Mouse (Mus musculus) lung, postnatal 10 days (tissue): ENCODE results near the gene Tarbp2.

Experiments used
- DNase-seq: peaks from one replicate; pipeline ENCODE4 v3.0.0; 2021

Gene Tarbp2

DNA sequence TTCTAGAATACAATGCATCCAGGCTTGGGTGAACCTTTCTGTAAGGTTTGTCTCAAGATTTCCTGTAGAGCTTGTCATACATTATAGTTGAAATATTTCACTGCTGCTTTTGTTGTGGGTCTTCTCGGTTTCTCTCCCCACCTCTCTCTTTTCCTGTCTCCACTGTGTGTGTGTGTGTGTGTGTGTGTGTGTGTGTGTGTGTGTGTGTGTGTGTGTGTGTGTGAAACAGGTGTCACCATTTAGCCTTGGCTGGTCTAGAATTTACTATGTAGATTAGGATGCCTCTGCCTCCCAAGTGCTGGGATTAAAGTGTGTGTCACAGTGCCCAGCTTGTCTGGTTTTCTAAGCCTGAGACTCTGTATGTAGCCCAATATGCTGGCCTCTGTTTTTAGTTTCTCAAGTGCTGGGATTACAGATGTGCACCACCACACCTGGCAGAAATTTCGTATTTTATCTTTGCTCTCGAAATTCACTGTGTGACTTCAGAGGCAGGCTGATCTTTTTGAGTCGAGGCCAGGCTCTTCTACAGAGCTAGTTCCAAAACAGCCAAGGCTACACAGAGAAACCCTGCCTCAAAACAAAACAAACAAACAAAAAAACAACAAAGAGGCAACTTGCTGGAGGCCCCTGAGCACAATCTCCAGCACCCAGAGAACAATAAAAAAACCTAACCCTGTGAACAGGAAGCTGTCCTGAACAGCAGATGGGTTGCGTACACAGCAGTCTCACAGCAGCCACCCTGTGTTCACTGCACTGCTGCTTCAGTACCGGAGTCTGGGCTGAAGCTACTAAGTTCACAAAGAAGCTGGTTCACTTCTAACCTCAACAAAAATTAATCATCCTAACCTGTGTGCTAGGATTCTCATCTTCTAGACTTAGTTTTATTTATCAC lies 8.4 kb downstream of the Tarbp2 start:
- DNase-seq, result no peak

GRCm38 (mm10) chr15:102527936-102528335 lies 9.9 kb downstream of the Tarbp2 start:
- DNase-seq, result no peak

- no peak for DNase-seq
Measured at GRCm38 (mm10) chr15:102528396-102528795, 10.4 kb downstream of the Tarbp2 start.

DNA sequence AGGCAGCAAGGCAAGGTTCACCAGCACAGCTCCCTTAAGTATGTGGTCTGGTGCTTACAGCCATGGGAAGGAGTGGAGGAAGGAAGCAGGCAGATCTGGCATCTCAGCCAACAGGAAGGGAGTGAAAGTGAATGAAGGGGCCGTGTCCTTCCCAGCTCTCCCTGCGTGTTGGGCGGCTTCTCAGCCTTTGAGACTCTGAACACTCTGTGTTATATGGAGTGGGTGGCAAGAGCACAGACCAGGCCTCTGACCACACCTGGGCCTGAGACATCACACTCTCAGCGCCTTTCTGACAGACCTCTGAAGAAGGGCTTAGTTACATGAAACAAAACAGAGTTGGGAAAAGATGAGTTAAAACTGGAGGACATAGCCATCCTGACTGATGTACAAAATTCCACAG lies 12.6 kb downstream of the Tarbp2 start:
- DNase-seq, result no peak

- no peak for DNase-seq
Measured at GRCm38 (mm10) chr15:102531586-102531985, 13.6 kb downstream of the Tarbp2 start.

- DNase-seq, result no peak
Measured at GRCm38 (mm10) chr15:102532106-102532900, 14.3 kb downstream of the Tarbp2 start.

DNA sequence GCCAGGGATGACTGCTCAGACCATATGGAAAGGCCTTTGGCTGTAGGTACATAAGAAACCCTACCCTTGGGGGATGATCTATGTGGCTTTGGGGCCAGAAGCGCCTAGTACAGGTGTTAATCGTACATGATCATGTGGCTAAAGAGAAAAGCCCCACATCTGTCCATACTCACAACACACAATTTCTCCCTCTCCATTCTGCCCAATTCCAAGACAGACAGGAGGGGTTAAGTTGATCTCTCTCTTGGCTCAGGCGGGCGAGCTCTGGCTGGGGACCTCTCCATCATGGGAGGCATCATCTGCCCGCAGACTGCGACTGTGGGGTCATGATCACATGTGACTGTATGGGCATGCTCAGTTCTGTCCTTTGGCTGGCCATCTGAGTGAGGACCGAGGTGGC lies 15.9 kb downstream of the Tarbp2 start:
- DNase-seq, result no peak

- no peak for DNase-seq
Measured at GRCm38 (mm10) chr15:102544801-102545200, 26.8 kb downstream of the Tarbp2 start.

GRCm38 (mm10) chr15:102546246-102546645 lies 28.3 kb downstream of the Tarbp2 start:
- no peak for DNase-seq

GRCm38 (mm10) chr15:102546677-102547427 lies 28.9 kb downstream of the Tarbp2 start:
- peak; percentile 74 for DNase-seq

DNA sequence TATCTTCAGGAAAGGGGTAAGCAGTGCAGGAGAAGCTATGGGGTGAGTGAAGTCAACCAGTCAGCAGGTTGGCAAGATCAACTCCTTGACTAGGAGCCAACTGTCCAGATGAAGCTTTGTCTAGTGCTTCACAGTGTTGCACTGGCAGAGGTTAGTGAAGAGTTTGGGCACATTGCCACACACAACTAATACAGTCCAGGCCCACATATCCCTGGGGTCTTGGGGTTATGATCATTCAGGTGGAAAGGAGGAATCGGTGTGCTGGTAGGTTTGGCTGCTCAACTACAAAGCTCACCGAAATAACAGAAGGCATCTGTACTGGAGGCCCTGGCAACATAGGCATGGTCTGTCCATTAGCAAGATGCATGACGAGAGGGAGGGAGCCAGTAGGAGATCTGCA lies 29.5 kb downstream of the Tarbp2 start:
- DNase-seq, result no peak

DNA sequence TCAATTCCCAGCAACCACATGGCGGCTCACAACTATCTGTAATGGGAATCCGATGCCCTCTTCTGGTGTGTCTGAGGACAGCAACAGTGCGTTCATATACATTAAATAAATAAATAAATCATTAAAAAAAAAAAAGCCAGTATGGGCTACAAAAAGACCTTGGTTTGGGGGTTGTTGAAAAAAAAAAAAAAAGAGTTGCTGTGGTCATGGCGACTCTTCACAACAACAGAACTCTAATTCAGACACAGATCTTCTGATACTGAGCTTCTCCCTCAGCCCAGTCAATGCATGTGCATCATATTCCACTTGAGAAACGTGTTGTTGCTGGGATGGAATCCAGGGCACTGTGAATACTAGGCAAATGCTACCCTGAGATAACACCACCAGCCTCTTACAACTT lies 34.6 kb downstream of the Tarbp2 start:
- DNase-seq, result no peak

DNA sequence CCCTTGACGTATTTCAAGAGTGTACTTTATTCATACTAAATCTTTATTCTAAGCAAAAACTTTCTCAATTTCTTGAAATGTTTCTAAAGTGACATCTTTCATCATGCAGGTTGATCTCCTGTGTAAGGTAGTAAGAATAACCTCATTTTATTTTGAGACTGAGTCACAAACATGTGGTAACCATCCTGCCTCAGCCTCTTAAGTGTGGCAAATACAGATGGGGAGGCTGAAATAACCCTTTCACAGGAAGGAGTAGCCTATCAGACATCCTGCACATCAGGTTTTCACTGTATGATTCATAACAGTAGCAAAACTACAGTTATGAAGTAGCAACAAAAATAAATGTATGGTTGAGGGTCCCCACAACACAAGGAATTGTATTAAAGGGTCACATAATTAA lies 37.6 kb downstream of the Tarbp2 start:
- DNase-seq, result no peak

DNA sequence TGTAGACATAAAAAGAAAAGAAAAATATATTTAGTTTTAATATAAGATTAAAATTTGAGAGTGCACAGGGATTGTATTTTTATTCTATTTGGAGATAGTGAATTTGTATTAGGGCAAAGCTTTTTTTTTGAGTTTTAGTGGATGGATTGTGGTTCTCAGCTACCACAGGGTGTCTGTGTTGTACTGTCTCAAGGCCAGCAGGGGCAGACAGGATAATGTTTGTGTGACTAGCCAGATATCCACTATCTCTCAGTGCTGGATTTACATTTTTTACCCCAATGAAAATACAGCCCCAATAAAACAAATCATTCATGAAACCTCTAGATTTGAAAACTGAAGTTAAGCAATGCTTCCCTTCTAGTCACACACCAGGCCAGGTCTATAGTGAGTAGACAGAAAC lies 39.6 kb downstream of the Tarbp2 start:
- peak; percentile 13 for DNase-seq

DNA sequence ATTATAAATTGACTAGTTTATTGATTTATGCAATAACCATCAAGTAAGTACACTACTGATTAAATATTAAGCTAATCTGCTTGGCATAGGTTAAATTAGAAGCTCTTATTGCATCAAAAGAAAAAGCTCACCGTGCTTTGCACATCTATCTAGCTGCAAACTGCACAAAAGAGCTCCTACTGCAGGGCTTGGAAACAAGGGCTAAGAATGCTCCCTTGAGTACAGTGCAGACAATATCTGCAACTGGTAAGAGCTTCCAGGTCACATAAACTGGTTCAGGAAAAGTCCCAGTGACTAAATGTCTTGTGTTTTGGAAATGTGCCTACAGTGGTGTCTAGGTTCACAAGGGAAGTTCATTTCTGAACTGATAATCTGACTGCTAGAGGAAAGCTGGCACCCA lies 44.5 kb downstream of the Tarbp2 start:
- DNase-seq, result no peak

DNA sequence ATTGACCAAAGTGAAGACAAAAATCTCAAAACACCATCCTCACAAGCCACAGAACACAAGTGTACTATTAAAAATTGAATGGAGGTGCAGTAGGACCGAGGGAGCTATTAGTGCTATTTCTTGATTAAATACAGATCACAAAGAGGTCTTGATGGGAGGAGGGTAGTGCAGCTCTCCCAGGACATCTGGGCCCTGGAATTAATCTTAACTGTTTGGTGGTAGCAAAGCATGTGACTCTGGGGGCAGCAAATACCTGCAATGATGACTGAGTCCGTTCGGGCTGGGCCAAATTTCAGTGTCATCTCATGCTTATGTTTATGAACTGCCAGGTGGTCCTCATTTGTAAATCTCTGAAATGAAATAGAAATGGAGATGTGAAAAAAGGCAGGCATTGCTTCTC lies 45.1 kb downstream of the Tarbp2 start:
- no peak for DNase-seq

GRCm38 (mm10) chr15:102563681-102564080 lies 45.7 kb downstream of the Tarbp2 start:
- DNase-seq, result no peak

DNA sequence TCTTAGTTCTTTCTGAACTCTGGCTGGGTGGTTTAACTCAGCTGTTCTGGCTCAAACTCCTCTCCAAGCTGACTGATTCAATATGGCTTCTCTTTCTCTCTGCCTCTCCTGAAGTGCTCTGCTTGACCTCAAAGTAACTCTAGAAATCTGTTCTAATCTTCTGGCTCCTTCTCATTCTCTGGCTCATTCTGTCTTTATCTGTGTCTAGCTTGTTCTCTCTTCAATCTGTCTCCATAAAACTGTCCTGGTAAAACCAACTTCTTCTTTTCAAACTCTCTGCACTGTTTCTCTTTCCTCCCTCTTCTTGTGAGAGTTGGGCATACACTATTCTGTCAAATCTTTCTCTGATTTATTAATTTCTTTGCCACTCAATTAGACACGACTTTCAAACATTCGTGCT lies 49.9 kb downstream of the Tarbp2 start:
- DNase-seq, result no peak

DNA sequence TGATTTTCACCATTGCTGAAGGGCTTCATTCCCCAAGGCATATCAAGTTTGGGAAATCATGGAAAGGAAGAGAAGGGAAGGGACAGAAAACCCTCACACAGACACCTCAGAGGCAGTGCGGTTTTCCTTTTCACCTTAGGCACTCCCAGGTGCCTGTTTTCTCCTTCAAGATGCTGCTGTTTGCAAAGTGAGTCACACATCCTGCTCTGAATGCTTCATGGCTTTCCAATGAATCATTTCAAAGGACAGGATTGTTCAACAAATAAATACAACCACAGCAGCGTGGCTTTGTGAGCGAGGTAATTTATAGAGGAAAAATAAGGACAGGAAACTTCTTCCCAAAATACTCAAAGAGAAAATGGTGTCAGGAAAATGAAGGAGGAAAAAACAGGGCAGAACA lies 54.1 kb downstream of the Tarbp2 start:
- DNase-seq, result peak; percentile 5
